Mouse (Mus musculus): ENCODE measurements around the gene Cfap57.
"Not testable (repeated sequence)": the region's sequence is repeated elsewhere in the genome, so short reads cannot be mapped to it uniquely, and the experiment has no call there.

The Cfap57 gene

GRCm38 (mm10) chr4:118517497-118518146 is 103.0 kb downstream of the Cfap57 start:
- peak in 1 of 2 experiments; percentile 19 for DNase-seq

GRCm38 (mm10) chr4:118516699-118517496 is 103.7 kb downstream of the Cfap57 start:
- DNase-seq: peak; percentile 44 to 68

DNA sequence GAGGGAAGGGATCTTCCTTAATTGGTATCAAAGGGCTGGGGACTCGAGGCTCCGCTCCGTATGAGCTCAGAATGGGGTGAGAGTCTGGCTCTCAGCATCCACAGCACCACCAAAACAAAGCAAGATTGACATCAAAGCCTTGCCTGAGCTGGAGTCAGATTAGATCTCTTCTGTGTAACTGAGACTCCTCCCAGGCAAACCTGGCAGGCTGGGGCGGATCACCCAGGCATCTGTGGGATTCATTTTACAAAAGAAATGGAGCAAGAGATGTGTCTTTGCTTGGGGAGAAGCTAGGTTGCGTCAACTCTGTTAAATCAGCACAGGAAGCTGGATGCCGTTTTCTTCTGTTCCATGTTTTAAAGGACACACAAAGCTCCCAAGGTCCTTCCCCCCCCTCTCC is 111.5 kb downstream of the Cfap57 start:
- DNase-seq: peak; percentile 18 to 32

DNA sequence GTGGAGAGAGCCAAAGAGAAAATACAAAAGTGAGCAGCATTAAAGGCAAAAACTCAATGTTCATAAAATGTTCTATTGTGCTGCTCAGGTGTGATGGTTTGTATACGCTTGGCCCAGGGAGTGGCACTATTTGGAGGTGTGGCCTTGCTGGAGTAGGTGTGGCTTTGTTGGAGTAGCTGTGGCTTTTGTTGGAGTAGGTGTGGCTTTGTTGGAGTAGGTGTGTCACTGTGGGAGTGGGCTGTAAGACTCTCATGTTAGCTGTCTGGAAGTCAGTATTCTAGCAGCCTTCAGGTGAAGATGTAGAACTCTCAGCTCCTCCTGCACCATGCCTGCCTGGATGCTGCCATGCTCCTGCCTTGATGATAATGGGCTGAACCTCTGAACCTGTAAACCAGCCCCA is 113.4 kb downstream of the Cfap57 start:
- DNase-seq: not testable (repeated sequence)

DNA sequence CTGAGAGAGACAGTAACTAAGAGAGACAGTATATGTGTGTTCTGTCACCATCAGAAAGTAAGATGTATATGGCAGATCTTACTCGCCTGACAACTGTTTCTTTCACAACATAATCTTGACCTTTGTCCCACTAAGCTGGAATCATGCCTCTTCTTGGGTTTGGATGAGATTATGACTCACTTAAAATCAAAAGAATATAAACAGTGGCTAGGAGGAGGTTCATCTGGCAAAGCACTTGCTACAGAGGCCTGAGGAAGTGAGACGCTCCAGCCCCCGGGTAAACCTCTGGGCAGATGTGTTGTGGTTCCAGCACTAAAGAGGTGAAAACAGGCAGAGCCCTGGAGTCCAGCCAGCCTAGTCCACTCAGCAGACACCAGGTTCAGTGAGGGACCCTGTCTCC is 115.0 kb downstream of the Cfap57 start:
- peak; percentile 27 to 65 for DNase-seq

Measured in lung, adult 18-20 months (tissue).